Mouse (Mus musculus) left cerebral cortex, adult 9 months (tissue): ENCODE measurements around the gene Art5.
A peak's percentile ranks its signal among the peaks of the same experiment; 100 is the strongest.
"Not testable (repeated sequence)": the region's sequence is repeated elsewhere in the genome, so short reads cannot be mapped to it uniquely, and the experiment has no call there.

Experiments used
- DNase-seq, 2 experiments: peaks; one replicate each; pipeline ENCODE4 v3.0.0; 2022; ENCODE audit warnings: low spot score in 2 of 2

Art5 gene

GRCm38 (mm10) chr7:102081784-102082183, 27.5 kb downstream of the Art5 start:
- DNase-seq = no peak

GRCm38 (mm10) chr7:102080311-102080710, 29.0 kb downstream of the Art5 start:
- DNase-seq = no peak

GRCm38 (mm10) chr7:102078517-102078916, 30.8 kb downstream of the Art5 start:
- peak in 1 of 2 experiments; percentile 53 for DNase-seq

- DNase-seq = no peak
Measured at GRCm38 (mm10) chr7:102076714-102077296, 32.5 kb downstream of the Art5 start.

GRCm38 (mm10) chr7:102066363-102066762, 42.9 kb downstream of the Art5 start:
- DNase-seq = no peak

- DNase-seq = peak; percentile 83 to 93
Measured at GRCm38 (mm10) chr7:102065046-102065891, 44.0 kb downstream of the Art5 start, which contains the start of the genes Rnf121, Xndc1 and Xntrpc. Gene Rnf121 (minus strand): TSS chr7:102065469. Gene Xndc1 (plus strand): TSS chr7:102065511. Gene Xntrpc (plus strand): TSS chr7:102065713.

- DNase-seq = no peak
Measured at GRCm38 (mm10) chr7:102064655-102065045, 44.6 kb downstream of the Art5 start.

- no peak for DNase-seq
Measured at GRCm38 (mm10) chr7:102063891-102064290, 45.4 kb downstream of the Art5 start.

- no peak for DNase-seq
Measured at GRCm38 (mm10) chr7:102062203-102062602, 47.1 kb downstream of the Art5 start.

- no peak for DNase-seq
Measured at GRCm38 (mm10) chr7:102061353-102061752, 47.9 kb downstream of the Art5 start.

GRCm38 (mm10) chr7:102048524-102048923, 60.8 kb downstream of the Art5 start:
- not testable (repeated sequence) for DNase-seq
